Mouse (Mus musculus) MEL (cell line): ENCODE measurements around the gene Pgrmc1.

Experiments used
- CHD2 ChIP-seq: IDR thresholded peaks from 2 replicates; pipeline ENCODE4 v1.6.1; 2011; ENCODE audit warnings: low read length, improper control_type of control experiment
- CTCF ChIP-seq, 3 experiments: IDR thresholded peaks in 2 of 3; conservative IDR thresholded peaks in 1 of 3; 2 replicates each; pipeline ENCODE4 v1.5.1; 2011 to 2012; ENCODE audit warnings: low read length in 3 of 3, low read depth in 2 of 3, mild to moderate bottlenecking in 2 of 3, improper control_type of control experiment in 1 of 3, inconsistent platforms in 1 of 3, mixed read lengths in 1 of 3, moderate library complexity in 1 of 3; ENCODE audit not compliant: control insufficient read depth in 1 of 3, insufficient read depth in 1 of 3, poor library complexity in 1 of 3, severe bottlenecking in 1 of 3
- EP300 ChIP-seq, 2 experiments: IDR thresholded peaks; 2 replicates each; pipeline ENCODE4 v1.6.1; 2011; ENCODE audit warnings: improper control_type of control experiment in 2 of 2, low read length in 2 of 2, low read depth in 1 of 2, mild to moderate bottlenecking in 1 of 2
- GATA1 ChIP-seq: IDR thresholded peaks from 2 replicates; pipeline ENCODE4 v1.6.1; 2011; ENCODE audit warnings: low read depth, low read length, improper control_type of control experiment
- HCFC1 ChIP-seq: IDR thresholded peaks from 2 replicates; pipeline ENCODE4 v1.6.1; 2012; ENCODE audit warnings: low read depth, mild to moderate bottlenecking, inconsistent platforms, low read length, improper control_type of control experiment, moderate library complexity
- MAX ChIP-seq: IDR thresholded peaks from 2 replicates; pipeline ENCODE4 v1.6.1; 2011; ENCODE audit warnings: low read length, improper control_type of control experiment
- MYB ChIP-seq: IDR thresholded peaks from 2 replicates; pipeline ENCODE4 v1.6.1; 2011; ENCODE audit warnings: mild to moderate bottlenecking, low read depth, low read length, improper control_type of control experiment
- NELFE ChIP-seq: IDR thresholded peaks from 2 replicates; pipeline ENCODE4 v1.6.1; 2011; ENCODE audit warnings: low read depth, low read length, improper control_type of control experiment
- POLR2A ChIP-seq, 2 experiments: IDR thresholded peaks; 2 replicates each; pipeline ENCODE4 v1.6.1; 2011 to 2012; ENCODE audit warnings: low read length in 2 of 2, mild to moderate bottlenecking in 2 of 2, control low read depth in 1 of 2, improper control_type of control experiment in 1 of 2, low read depth in 1 of 2, moderate library complexity in 1 of 2; ENCODE audit not compliant: control insufficient read depth in 1 of 2, insufficient read depth in 1 of 2, poor library complexity in 1 of 2
- POLR2AphosphoS2 ChIP-seq: IDR thresholded peaks from 2 replicates; pipeline ENCODE4 v1.6.1; 2011; ENCODE audit warnings: low read length, improper control_type of control experiment
- SMC3 ChIP-seq: IDR thresholded peaks from 2 replicates; pipeline ENCODE4 v1.6.1; 2011; ENCODE audit warnings: low read depth, low read length, improper control_type of control experiment
- UBTF ChIP-seq: IDR thresholded peaks from 2 replicates; pipeline ENCODE4 v1.6.1; 2012; ENCODE audit warnings: low read depth, mild to moderate bottlenecking, inconsistent platforms, low read length, improper control_type of control experiment, moderate library complexity, borderline replicate concordance; ENCODE audit not compliant: insufficient read depth
- USF2 ChIP-seq, 2 experiments: IDR thresholded peaks; 2 replicates each; pipeline ENCODE4 v1.6.1; 2011 to 2012; ENCODE audit warnings: improper control_type of control experiment in 2 of 2, low read length in 2 of 2, borderline replicate concordance in 1 of 2, inconsistent platforms in 1 of 2, low read depth in 1 of 2, mild to moderate bottlenecking in 1 of 2; ENCODE audit not compliant: insufficient read depth in 1 of 2
- ZC3H11A ChIP-seq: IDR thresholded peaks from 2 replicates; pipeline ENCODE4 v1.6.1; 2012; ENCODE audit warnings: low read depth, mild to moderate bottlenecking, inconsistent platforms, low read length, improper control_type of control experiment

DNA sequence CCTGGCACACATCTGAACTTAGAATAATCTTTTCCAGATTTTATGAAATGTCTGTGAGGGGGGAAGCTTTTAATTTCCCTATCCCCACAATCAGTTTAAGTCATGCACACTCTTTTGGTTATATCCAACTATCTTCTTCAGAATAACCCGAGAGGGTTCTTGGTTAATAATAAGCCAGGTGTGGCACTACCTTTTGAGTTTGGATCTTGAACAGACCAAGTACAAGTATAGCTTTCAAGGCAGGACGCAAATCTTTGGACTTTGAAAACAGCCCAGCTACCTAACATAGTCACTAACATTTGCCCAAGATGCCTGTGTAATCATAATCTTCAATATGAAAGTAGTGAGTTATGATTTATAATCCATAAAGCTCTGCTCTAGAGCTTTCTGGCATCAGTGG, 4.9 kb downstream of the Pgrmc1 start:
- TF ChIP-seq POLR2AphosphoS2 (no peak), POLR2A (IDR thresholded peaks at IDR 0.05; ENCODE audit: control insufficient read depth in 1 of 2, insufficient read depth in 1 of 2, low read depth in 1 of 2, low read length in 2 of 2, poor library complexity in 1 of 2) (no peak), MYB (no peak), SMC3 (no peak), CTCF (IDR thresholded peaks at IDR 0.05 in 2 of 3, conservative IDR thresholded peaks at IDR 0.05 in 1 of 3; ENCODE audit: control insufficient read depth in 1 of 3, insufficient read depth in 1 of 3, low read depth in 2 of 3, low read length in 3 of 3, poor library complexity in 1 of 3, severe bottlenecking in 1 of 3) (no peak), NELFE (no peak), EP300 (IDR thresholded peaks at IDR 0.05; ENCODE audit: low read depth in 1 of 2, low read length in 2 of 2) (no peak), UBTF (no peak), HCFC1 (no peak), USF2 (IDR thresholded peaks at IDR 0.05; ENCODE audit: borderline replicate concordance in 1 of 2, insufficient read depth in 1 of 2, low read depth in 1 of 2, low read length in 2 of 2) (no peak), ZC3H11A (no peak), MAX (no peak), CHD2 (no peak), GATA1 (no peak)
